Mouse (Mus musculus) C2C12 (cell line): ENCODE results near the gene Rft1.

Experiments used
- CTCF ChIP-seq: IDR thresholded peaks from one replicate; pipeline ENCODE4 v1.5.1; 2011; ENCODE audit not compliant: control insufficient read depth, insufficient read depth, insufficient read length
- MYOG ChIP-seq: IDR thresholded peaks from one replicate; pipeline ENCODE4 v1.6.1; 2011; ENCODE audit not compliant: control insufficient read depth, insufficient read length; ENCODE audit errors: extremely low read depth
- USF1 ChIP-seq: IDR thresholded peaks from one replicate; pipeline ENCODE4 v1.6.1; 2011; ENCODE audit warnings: low read depth, mild to moderate bottlenecking, control low read depth, moderate library complexity

DNA sequence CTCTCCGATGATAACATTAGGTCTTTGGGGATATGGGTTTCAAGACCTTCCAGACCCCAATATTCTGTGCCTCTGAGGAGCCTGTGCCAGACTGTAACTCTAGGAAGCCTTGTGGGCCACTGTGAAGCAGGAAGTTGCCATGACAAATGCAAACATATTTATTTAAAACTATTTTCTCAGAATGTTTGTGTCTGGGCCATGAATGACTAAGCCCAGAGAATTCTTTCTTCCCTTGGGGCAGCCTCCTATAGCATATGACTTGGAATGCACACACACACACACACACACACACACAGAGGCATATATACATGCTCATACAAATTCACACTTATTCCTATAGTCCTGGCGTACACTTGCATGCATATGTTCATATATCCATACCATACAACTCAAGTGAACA is 10.1 kb upstream of the Rft1 start:
- TF ChIP-seq CTCF, result no peak
- no peak for TF ChIP-seq USF1
- no peak for TF ChIP-seq MYOG
